Mouse (Mus musculus) ES-E14 (cell line): ENCODE measurements around the gene Pabpn1. TPM values are rescaled to one million over a fixed set of nuclear protein-coding genes. Genes with fewer than 3 reads are reported as not detected.

Experiments used
- DNase-seq: peaks from one replicate; pipeline ENCODE4 v3.0.0-alpha.2; 2013; ENCODE audit warnings: low read depth, low spot score
- H3K27ac ChIP-seq: 2 replicates; pipeline ENCODE4 v1.5.1; 2012; ENCODE audit warnings: low read depth, mild to moderate bottlenecking, low read length, moderate library complexity, mixed read lengths; ENCODE audit not compliant: poor library complexity, insufficient read depth, severe bottlenecking
- H3K36me3 ChIP-seq: 2 replicates; pipeline ENCODE4 v1.6.1; 2012; ENCODE audit warnings: mild to moderate bottlenecking, low read length, moderate library complexity, mixed read lengths; ENCODE audit not compliant: control insufficient read depth, poor library complexity, insufficient read depth, severe bottlenecking
- H3K4me1 ChIP-seq, 2 experiments: fragments of 150-350 bp in 1 of 2; sonication (generic) in 1 of 2; 2 replicates each; pipeline ENCODE4 v1.6.1; 2012; ENCODE audit warnings: low read length in 2 of 2, mild to moderate bottlenecking in 1 of 2, mixed read lengths in 1 of 2; ENCODE audit not compliant: control insufficient read depth in 2 of 2, insufficient read depth in 2 of 2, poor library complexity in 1 of 2
- H3K4me3 ChIP-seq, 2 experiments: fragments of 150-350 bp in 1 of 2; sonication (generic) in 1 of 2; 2 replicates each; pipeline ENCODE4 v1.5.1; 2012; ENCODE audit warnings: low read length in 2 of 2, low read depth in 1 of 2, mild to moderate bottlenecking in 1 of 2, mixed read lengths in 1 of 2; ENCODE audit not compliant: insufficient read depth in 1 of 2, poor library complexity in 1 of 2, severe bottlenecking in 1 of 2
- H3K9ac ChIP-seq: 2 replicates; pipeline ENCODE4 v1.6.1; 2012; ENCODE audit warnings: low read depth, mild to moderate bottlenecking, low read length, mixed read lengths; ENCODE audit not compliant: poor library complexity, insufficient read depth, severe bottlenecking
- H3K9me3 ChIP-seq: fragments of 150-350 bp; sonication (generic); 2 replicates; pipeline ENCODE4 v1.6.1; 2012; ENCODE audit warnings: low read depth, mild to moderate bottlenecking, low read length; ENCODE audit not compliant: control insufficient read depth, insufficient read depth
- CHD2 ChIP-seq: IDR thresholded peaks from 2 replicates; pipeline ENCODE4 v1.6.1; 2014; ENCODE audit warnings: mild to moderate bottlenecking, low read depth, low read length, inconsistent platforms
- HCFC1 ChIP-seq: IDR thresholded peaks from 2 replicates; pipeline ENCODE4 v1.6.1; 2012; ENCODE audit warnings: low read length, inconsistent platforms, borderline replicate concordance; ENCODE audit not compliant: insufficient read depth
- MAFK ChIP-seq: IDR thresholded peaks from 2 replicates; pipeline ENCODE4 v1.6.1; 2014; ENCODE audit warnings: mild to moderate bottlenecking, low read depth, low read length, inconsistent platforms; ENCODE audit not compliant: insufficient read depth
- ZC3H11A ChIP-seq: IDR thresholded peaks from 2 replicates; pipeline ENCODE4 v1.6.1; 2012; ENCODE audit warnings: low read depth, mild to moderate bottlenecking, inconsistent platforms, low read length, borderline replicate concordance
- ZNF384 ChIP-seq: IDR thresholded peaks from 2 replicates; pipeline ENCODE4 v1.6.1; 2012; ENCODE audit warnings: low read depth, low read length, inconsistent platforms
- in situ Hi-C, 2 experiments: fragments of 600-800 bp; cut with MboI; formaldehyde crosslinking; loops; one replicate each; pipeline ENCODE4 v1.15.1; 2025; ENCODE audit warnings: low sequenced_read_pairs in 2 of 2, inconsistent platforms in 1 of 2; ENCODE audit not compliant: unreplicated experiment in 2 of 2
- total RNA-seq: library from RNA; depleted of rRNA; stranded (reverse); fragments of 300-350 nt; gene quantifications from 2 replicates; pipeline ENCODE4 v1.2.3, GENCODE M21; 2012

Gene Pabpn1
- total RNA-seq, 1 experiment = 76.8 TPM

GRCm38 (mm10) chr14:54940176-54940530 is 47.9 kb downstream of the Pabpn1 start:
- TF ChIP-seq ZC3H11A (no peak), CHD2 (no peak)
- in situ Hi-C loops = no loop called here
- Histone ChIP-seq H3K9ac (no peak overlapping the region), H3K36me3 (no peaks in the 10 kb centered on the region), H3K4me1 (peaks cover 5 to 12% of the 10 kb centered on the region in 2 experiments; a peak in 2 of 4 replicates), H3K9me3 (no peaks in the 10 kb centered on the region), H3K4me3 (no peak overlapping the region), H3K27ac (no peak overlapping the region)
- DNase-seq = no peak

GRCm38 (mm10) chr14:54941024-54941978 is 49.0 kb downstream of the Pabpn1 start:
- H3K4me3 ChIP-seq = no peak overlapping the region
- no peak overlapping the region for H3K9ac ChIP-seq
- in situ Hi-C loops = no loop called here
- no peak for DNase-seq
- H3K9me3 ChIP-seq = no peaks in the 10 kb centered on the region
- TF ChIP-seq CHD2 (no peak), MAFK (no peak), ZNF384 (no peak), ZC3H11A (no peak), HCFC1 (no peak)
- no peak overlapping the region for H3K27ac ChIP-seq
- no peaks in the 10 kb centered on the region for H3K36me3 ChIP-seq
- H3K4me1 ChIP-seq = peaks cover 3 to 9% of the 10 kb centered on the region in 2 experiments; a peak in 2 of 4 replicates

DNA sequence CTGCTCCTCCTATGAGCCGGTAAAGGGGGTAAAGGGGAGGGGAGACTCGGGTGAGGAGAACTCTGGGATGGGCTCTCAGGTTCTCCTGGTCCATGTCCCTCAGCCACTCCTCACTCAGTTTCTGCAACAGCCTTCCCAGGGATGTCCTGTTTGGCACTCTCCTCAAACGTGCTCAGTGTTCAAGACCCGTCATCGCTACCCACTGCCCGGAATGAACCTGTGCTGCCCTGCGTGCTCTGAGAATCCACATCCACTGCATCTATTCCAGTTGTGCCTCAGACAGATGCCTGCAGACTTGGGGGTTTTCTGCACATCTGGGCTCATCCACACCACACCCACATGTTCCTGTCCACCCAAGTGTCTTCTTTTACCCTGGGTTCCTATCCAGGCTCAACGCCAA is 50.2 kb downstream of the Pabpn1 start:
- TF ChIP-seq HCFC1 (no peak), MAFK (no peak), ZC3H11A (no peak), CHD2 (no peak), ZNF384 (no peak)
- no peak for DNase-seq
- no peak overlapping the region for H3K27ac ChIP-seq
- no peaks in the 10 kb centered on the region for H3K36me3 ChIP-seq
- in situ Hi-C loops = no loop called here
- no peak overlapping the region for H3K4me3 ChIP-seq
- H3K9ac ChIP-seq = no peak overlapping the region
- H3K4me1 ChIP-seq = peaks cover 3 to 9% of the 10 kb centered on the region in 2 experiments; a peak in 2 of 4 replicates
- H3K9me3 ChIP-seq = no peaks in the 10 kb centered on the region

DNA sequence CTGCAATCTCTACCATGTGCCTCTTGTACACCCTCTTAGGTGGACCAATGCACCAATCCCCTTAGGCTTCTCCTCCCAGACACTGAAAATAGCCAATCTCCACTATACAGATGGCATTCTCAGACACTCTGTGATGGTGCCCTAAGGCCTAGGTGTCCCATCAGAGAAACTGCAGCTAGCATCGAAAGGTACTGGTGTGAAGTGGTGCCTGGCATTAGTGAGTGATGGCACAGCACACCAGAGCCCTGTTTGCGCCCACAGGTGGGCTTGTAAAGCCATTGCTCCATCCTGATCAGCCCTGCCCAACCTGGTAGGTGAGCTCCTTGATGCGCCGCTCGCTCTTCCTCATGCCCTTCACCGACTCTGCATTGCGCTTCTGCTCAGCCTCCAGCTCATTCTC is 51.7 kb downstream of the Pabpn1 start:
- H3K36me3 ChIP-seq = no peaks in the 10 kb centered on the region
- no peaks in the 10 kb centered on the region for H3K9me3 ChIP-seq
- no peak overlapping the region for H3K9ac ChIP-seq
- H3K27ac ChIP-seq = no peak overlapping the region
- no peak for TF ChIP-seq MAFK
- TF ChIP-seq CHD2 = no peak
- TF ChIP-seq HCFC1 = no peak
- no peak for TF ChIP-seq ZNF384
- TF ChIP-seq ZC3H11A = no peak
- peaks cover 3 to 6% of the 10 kb centered on the region in 2 experiments; a peak in 2 of 4 replicates for H3K4me1 ChIP-seq
- no peak for DNase-seq
- in situ Hi-C loops = no loop called here
- no peak overlapping the region for H3K4me3 ChIP-seq
